8 mouse cellular contexts compared by ENCODE assay signal in the genomic region with DNA sequence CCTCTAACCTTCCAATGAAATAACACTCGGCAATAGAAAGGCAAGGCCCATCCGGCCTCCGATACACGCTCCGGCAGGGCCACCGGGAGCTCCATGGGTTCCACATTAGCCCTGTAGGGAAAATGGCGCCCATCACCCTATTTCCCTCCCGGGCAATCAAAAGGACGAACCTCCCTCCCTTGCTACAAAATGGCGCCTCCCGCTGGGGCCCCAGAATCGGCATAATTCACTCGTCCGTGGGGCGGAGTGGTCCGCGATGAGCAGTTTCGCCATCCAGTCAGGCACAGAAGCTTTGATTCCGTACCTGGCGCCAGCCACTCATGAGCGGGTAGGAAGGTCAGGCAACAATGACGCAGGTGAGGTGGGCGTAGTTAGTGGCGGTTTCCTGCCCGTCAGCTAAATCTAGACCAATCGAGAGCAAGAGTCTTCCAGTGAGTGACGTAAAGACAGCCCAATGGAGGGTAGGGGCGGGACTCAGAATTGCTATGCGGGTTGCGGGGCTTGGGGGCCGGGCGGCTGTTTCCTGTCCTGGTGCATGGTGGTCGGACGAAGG. TPM values are rescaled to one million over a fixed set of nuclear protein-coding genes. Genes with fewer than 3 reads are reported as not detected.
DNase-seq lines count a peak whose midpoint lies in the region; ATAC-seq lines count a peak whose summit lies in the region.

A gene (plus strand): TSS at position 19 of the 553 bp plus-strand sequence.

- peak; percentile 97 for DNase-seq in WW6 (ENCODE audit: low read depth, low spot score)
- DNase-seq in cerebellum, postnatal 4 days (ENCODE audit: low spot score in 2 of 2), result peak; percentile 100
- DNase-seq in gastrocnemius, adult 18-20 months (ENCODE audit: low spot score), result peak; percentile 100
- DNase-seq in left cerebral cortex, adult 18-20 months (ENCODE audit: low spot score in 2 of 2), result peak; percentile 100
- peak; percentile 100 for DNase-seq in right cerebral cortex, adult 18-20 months
- DNase-seq in urinary bladder, postnatal 10 days (ENCODE audit: low spot score), result peak; percentile 99

- H3K4me1 ChIP-seq in hindbrain, embryonic 16.5 days (ENCODE audit: control insufficient read depth, insufficient read depth, low read depth, low read length), result peaks cover 13% of the 10 kb centered on the region

- H3K9me3 ChIP-seq in hindbrain, embryonic 16.5 days (ENCODE audit: control insufficient read depth, low read length), result no peaks in the 10 kb centered on the region

- H3K79me2 ChIP-seq in macrophage (ENCODE audit: inconsistent target), result peaks cover 52% of the 10 kb centered on the region

- WGBS in hindbrain, embryonic 16.5 days, result 0% methylated on average over 34 of the region's 34 CpGs
- WGBS in macrophage (ENCODE audit: missing documents), result under 1% methylated on average over 32 of the region's 34 CpGs

- H3K4me2 ChIP-seq in hindbrain, embryonic 16.5 days (ENCODE audit: low read length), result peak within 1 kb of the TSS; percentile 73

- peak within 1 kb of the TSS; percentile 99 for H3K9ac ChIP-seq in hindbrain, embryonic 16.5 days (ENCODE audit: low read depth, low read length)

- no peaks in the 10 kb centered on the region for H3K27me3 ChIP-seq in hindbrain, embryonic 16.5 days (replicated peaks; ENCODE audit: control insufficient read depth, insufficient read depth, low read length)

- H3K36me3 ChIP-seq in hindbrain, embryonic 16.5 days (ENCODE audit: control insufficient read depth, insufficient read depth, low read length), result 0 out of 2 replicates have a peak, but pooled peaks cover 3% of the 10 kb centered on the region
- 0 out of 2 replicates have a peak, but pooled peaks cover 5% of the 10 kb centered on the region for H3K36me3 ChIP-seq in macrophage (ENCODE audit: inconsistent target)

- H3K27ac ChIP-seq in hindbrain, embryonic 16.5 days (ENCODE audit: low read depth, low read length), result peak within 1 kb of the TSS; percentile 100
- peak within 1 kb of the TSS; percentile 97 for H3K27ac ChIP-seq in macrophage

- H3K4me3 ChIP-seq in hindbrain, embryonic 16.5 days (ENCODE audit: low read length), result peak within 1 kb of the TSS; percentile 61
- peak within 1 kb of the TSS; percentile 94 for H3K4me3 ChIP-seq in macrophage (ENCODE audit: inconsistent target)

- ATAC-seq in hindbrain, embryonic 16.5 days, result peak; percentile 99

RNA-seq across cellular contexts. Expression of the gene that starts here (rescaled TPM):
- total RNA-seq in gastrocnemius, adult 18-20 months (2021), result 1 to 10 TPM; 8.3 to 8.6 TPM
- 13.4 and 13.6 TPM in 2 replicates for polyA plus RNA-seq in hindbrain, embryonic 16.5 days (2015; fragmentation: Nextera tagmentation; extraction: Ambion mirVana)
- total RNA-seq in left cerebral cortex, adult 18-20 months (2021), result 10 to 100 TPM; 10.9 to 13.0 TPM
- total RNA-seq in macrophage (2018; cell fraction: chromatin; rRNA removed), result 10 to 100 TPM in 24 of 26 experiments, 1 to 10 TPM in 2; 4.6 to 27.2 (median 20.6) TPM
- 10 to 100 TPM in 20 of 26 experiments, 1 to 10 TPM in 6; 6.5 to 14.9 (median 11.1) TPM for total RNA-seq in macrophage (2018; cell fraction: cytosol; rRNA removed)
- 10 to 100 TPM in 22 of 26 experiments, 1 to 10 TPM in 4; 7.5 to 25.9 (median 17.0) TPM for total RNA-seq in macrophage (2018; cell fraction: nucleus; rRNA removed)
- polyA plus RNA-seq in macrophage (2018), result 9.7 to 17.2 TPM (median 11.3 TPM) in 3 replicates

Comparison
In these comparisons a context has a peak if more than half of its experiments do, and no peak if none do; other contexts are left out.
1. Peak in every context shown above with its lines: DNase-seq, ATAC-seq, H3K4me3 ChIP-seq and H3K27ac ChIP-seq.